Mouse (Mus musculus) forebrain, embryonic 11.5 days (tissue): ENCODE data around the gene Rag2. TPM values are rescaled to one million over a fixed set of nuclear protein-coding genes. Genes with fewer than 3 reads are reported as not detected.
A peak's percentile ranks its signal among the peaks of the same experiment; 100 is the strongest.

Experiments used
- ATAC-seq: fragments of 200-750 bp; cut with Nextera tagmentation; replicated peaks from 2 replicates; pipeline ENCODE4 v1.8.0; 2017; ENCODE audit warnings: moderate TSS enrichment; ENCODE audit not compliant: low FRiP score
- DNase-seq: peaks from one replicate; pipeline ENCODE4 v3.0.0-alpha.2; 2017; ENCODE audit warnings: low spot score
- H3K27ac ChIP-seq: fragments of 300-500 bp; sonication (generic); 2 replicates; pipeline ENCODE4 v1.5.1; 2014; ENCODE audit warnings: low read depth, low read length
- H3K27me3 ChIP-seq: fragments of 300-500 bp; sonication (generic); 2 replicates; pipeline ENCODE4 v1.6.1; 2014; ENCODE audit warnings: mild to moderate bottlenecking, low read length, mixed read lengths; ENCODE audit not compliant: control insufficient read depth, insufficient read depth
- H3K36me3 ChIP-seq: fragments of 300-500 bp; sonication (generic); 2 replicates; pipeline ENCODE4 v1.6.1; 2014; ENCODE audit warnings: mild to moderate bottlenecking, low read length, moderate library complexity, mixed read lengths; ENCODE audit not compliant: control insufficient read depth, insufficient read depth
- H3K4me1 ChIP-seq: fragments of 300-500 bp; sonication (generic); replicated peaks from 2 replicates; pipeline ENCODE4 v1.6.1; 2014; ENCODE audit warnings: low read length, mixed read lengths; ENCODE audit not compliant: control insufficient read depth, insufficient read depth
- H3K4me2 ChIP-seq: fragments of 300-500 bp; sonication (generic); 2 replicates; pipeline ENCODE4 v1.6.1; 2014; ENCODE audit warnings: low read depth, mild to moderate bottlenecking, low read length, moderate library complexity, mixed read lengths; ENCODE audit not compliant: severe bottlenecking
- H3K4me3 ChIP-seq: fragments of 300-500 bp; sonication (generic); 2 replicates; pipeline ENCODE4 v1.5.1; 2014; ENCODE audit warnings: low read depth, low read length
- H3K9ac ChIP-seq: fragments of 300-500 bp; sonication (generic); 2 replicates; pipeline ENCODE4 v1.6.1; 2014; ENCODE audit warnings: low read length
- H3K9me3 ChIP-seq: fragments of 300-500 bp; sonication (generic); 2 replicates; pipeline ENCODE4 v1.6.1; 2016; ENCODE audit warnings: low read length, mixed read lengths; ENCODE audit not compliant: control insufficient read depth
- WGBS: fragments of 180-500 bp; shearing (Covaris S2); extraction: QIAGEN DNeasy Blood & Tissue Kit; methylation state at CpG from one replicate; pipeline ENCODE4 v1.1.7; 2014; 5-methylcytosine and 5-hydroxymethylcytosine counted together
- polyA plus RNA-seq: library from polyadenylated mRNA; unstranded; fragments of >200 nt; fragmentation: Nextera tagmentation; extraction: Ambion mirVana; gene quantifications from 2 replicates; pipeline ENCODE4 v1.2.1, GENCODE M21; 2014

Rag2 gene
- polyA plus RNA-seq, 1 experiment from 2014 or later, result not detected

DNA sequence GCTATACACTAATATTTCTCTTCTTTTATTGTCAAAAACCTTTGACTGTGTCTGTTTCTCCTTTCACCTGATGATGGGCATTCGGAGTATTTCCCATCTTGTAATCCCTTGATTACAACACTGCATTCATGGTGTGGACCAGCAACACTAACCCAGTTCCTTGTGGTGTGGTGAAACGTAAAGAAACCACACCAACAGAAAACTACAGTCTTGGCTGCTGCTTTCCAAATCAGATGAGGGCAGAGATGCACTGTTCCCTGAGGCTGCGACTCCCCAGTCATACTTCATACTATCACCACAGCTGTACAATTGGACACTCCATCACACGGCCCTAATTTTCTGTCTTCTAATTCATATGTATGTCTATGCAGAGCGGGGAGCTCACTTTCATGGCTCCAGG, 29.8 kb upstream of the Rag2 start:
- no peaks in the 10 kb centered on the region for H3K9me3 ChIP-seq
- no peak overlapping the region for H3K27ac ChIP-seq
- DNase-seq (no peak), ATAC-seq (no peak)
- H3K4me3 ChIP-seq, result no peak overlapping the region
- H3K4me2 ChIP-seq, result no peak overlapping the region
- no peak overlapping the region for H3K9ac ChIP-seq
- 86% methylated on average over 5 of the region's 5 CpGs for WGBS
- no peaks in the 10 kb centered on the region for H3K27me3 ChIP-seq
- no peaks in the 10 kb centered on the region for H3K36me3 ChIP-seq
- peaks cover 17% of the 10 kb centered on the region; the same call in 1 of the 2 replicates for H3K4me1 ChIP-seq

DNA sequence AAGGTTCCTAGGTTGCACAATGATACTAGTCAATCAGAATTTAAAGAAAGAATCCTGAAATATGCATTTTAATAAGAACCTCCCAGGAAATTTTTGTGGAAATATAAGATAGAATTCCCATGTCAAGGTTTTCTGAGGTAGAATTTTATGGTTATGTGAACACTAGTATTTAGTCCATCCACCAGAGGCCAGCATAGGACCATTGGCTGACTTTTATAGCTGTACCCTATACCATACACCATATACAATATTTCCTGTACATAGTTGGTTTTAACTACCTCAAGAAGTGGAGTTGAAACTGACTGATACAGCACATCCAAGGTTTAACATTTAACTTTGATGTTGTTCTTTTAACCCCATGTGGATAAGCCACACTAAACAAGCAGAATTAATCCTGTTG, 27.3 kb upstream of the Rag2 start:
- H3K9ac ChIP-seq, result no peak overlapping the region
- H3K4me3 ChIP-seq, result no peak overlapping the region
- ATAC-seq, result no peak
- no peak for DNase-seq
- no peaks in the 10 kb centered on the region for H3K27me3 ChIP-seq
- H3K4me2 ChIP-seq, result no peak overlapping the region
- no peaks in the 10 kb centered on the region for H3K36me3 ChIP-seq
- H3K4me1 ChIP-seq, result peaks cover 11% of the 10 kb centered on the region; the same call in 1 of the 2 replicates
- H3K9me3 ChIP-seq, result no peaks in the 10 kb centered on the region
- H3K27ac ChIP-seq, result no peak overlapping the region

DNA sequence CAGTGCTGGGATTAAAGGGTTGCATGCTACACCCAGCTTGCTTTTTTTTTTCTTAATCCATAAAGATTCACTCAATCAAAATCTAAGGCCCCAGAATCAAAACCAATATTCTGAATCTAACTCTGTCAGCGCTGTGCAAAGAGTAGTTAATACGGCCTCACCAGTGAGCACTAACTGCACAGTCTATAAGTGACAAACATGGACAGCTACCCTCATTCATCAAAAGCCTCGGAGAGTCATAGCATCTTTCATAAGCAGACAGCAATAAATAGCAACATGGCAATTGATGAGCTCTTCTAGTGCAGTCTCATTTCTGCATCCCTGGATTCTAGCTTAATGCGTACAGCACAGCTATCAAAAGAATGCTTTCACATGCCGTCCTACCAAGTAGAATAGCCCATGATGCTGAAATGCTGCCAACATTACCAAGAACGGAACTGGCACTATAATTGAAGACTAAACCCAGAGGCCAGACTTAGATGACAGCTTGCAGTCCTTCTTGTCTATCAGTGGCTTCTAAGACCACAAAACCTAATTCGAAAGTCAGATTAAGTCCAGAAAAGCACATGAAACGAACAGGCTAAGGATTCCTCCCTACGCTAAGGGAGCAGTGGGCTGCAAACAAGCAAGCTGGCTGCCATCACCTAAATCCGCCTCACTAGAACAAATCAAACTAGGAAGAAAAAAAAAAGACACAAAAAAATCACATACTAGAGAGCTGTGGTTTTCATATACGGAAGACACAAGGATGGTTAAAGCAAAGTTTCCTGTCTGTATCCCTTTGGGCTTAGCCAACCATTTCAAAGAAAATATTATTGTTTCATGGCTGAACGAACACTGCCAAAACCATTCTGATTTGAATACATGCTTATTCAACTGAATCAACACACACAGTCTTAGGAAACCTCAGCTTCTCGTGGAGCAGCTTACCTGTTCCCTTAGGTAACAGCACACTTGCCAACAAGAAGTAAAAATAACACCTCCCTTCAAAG, 26.0 kb upstream of the Rag2 start:
- H3K27ac ChIP-seq, result no peak overlapping the region
- H3K9ac ChIP-seq, result no peak overlapping the region
- no peaks in the 10 kb centered on the region for H3K9me3 ChIP-seq
- H3K4me2 ChIP-seq, result no peak overlapping the region
- H3K27me3 ChIP-seq, result no peaks in the 10 kb centered on the region
- H3K36me3 ChIP-seq, result no peaks in the 10 kb centered on the region
- H3K4me3 ChIP-seq, result no peak overlapping the region
- peaks cover 2% of the 10 kb centered on the region; the same call in 1 of the 2 replicates for H3K4me1 ChIP-seq
- WGBS, result 70% methylated on average over 13 of the region's 13 CpGs
- ATAC-seq (no peak), DNase-seq (no peak)

DNA sequence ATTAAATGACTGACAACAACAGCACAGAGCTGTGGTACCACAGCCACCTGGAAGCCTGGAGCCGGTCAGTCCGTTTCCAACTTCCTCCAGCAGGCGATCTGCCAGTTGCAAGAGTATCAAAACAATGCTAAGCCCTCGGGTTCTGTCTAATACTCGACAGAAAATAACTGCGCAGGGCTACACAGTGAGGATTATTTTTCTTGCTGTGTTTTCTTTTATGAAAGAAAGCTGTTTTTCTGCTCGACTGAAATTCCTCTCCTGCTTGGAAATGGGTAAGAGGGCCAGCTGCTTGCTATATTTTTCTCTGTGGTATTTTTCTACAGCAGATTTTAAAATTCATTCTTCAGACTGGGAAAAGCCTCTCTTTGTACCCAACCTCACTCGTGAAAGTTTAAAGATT, 23.8 kb upstream of the Rag2 start:
- H3K36me3 ChIP-seq, result no peaks in the 10 kb centered on the region
- H3K4me1 ChIP-seq, result no peaks in the 10 kb centered on the region; the same call in 1 of the 2 replicates
- DNase-seq, result no peak
- H3K9me3 ChIP-seq, result no peaks in the 10 kb centered on the region
- ATAC-seq, result 0 out of 2 replicates have a peak, but pooled peaks have one; percentile 10
- H3K27ac ChIP-seq, result no peak overlapping the region
- no peak overlapping the region for H3K4me2 ChIP-seq
- H3K27me3 ChIP-seq, result no peaks in the 10 kb centered on the region
- no peak overlapping the region for H3K4me3 ChIP-seq
- H3K9ac ChIP-seq, result no peak overlapping the region
- 23% methylated on average over 8 of the region's 8 CpGs for WGBS

DNA sequence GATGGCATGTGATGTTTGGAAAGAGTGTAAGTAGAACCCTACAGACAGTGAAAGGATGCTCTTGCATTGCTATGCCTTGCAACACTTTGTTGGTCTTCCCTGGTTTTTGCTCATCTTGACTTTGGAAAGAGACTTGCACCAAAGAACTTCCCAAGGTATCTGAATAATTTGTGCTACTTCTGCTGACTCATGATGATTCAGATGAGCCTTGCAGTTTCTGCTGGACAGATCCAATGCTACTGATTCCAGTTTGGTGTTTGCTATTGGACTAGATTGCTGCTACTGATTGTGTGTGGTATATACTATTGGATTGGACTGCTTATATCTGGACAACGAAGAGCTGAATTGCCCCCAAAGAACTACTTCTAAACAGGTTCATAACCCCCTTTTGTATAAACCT, 21.4 kb upstream of the Rag2 start:
- ATAC-seq, result no peak
- 95% methylated on average over 1 of the region's 1 CpGs for WGBS
- DNase-seq, result no peak
- no peak overlapping the region for H3K4me3 ChIP-seq
- no peak overlapping the region for H3K9ac ChIP-seq
- H3K36me3 ChIP-seq, result no peaks in the 10 kb centered on the region
- no peaks in the 10 kb centered on the region for H3K9me3 ChIP-seq
- H3K4me1 ChIP-seq, result no peaks in the 10 kb centered on the region; the same call in 1 of the 2 replicates
- H3K4me2 ChIP-seq, result no peak overlapping the region
- H3K27me3 ChIP-seq, result no peaks in the 10 kb centered on the region
- H3K27ac ChIP-seq, result no peak overlapping the region

DNA sequence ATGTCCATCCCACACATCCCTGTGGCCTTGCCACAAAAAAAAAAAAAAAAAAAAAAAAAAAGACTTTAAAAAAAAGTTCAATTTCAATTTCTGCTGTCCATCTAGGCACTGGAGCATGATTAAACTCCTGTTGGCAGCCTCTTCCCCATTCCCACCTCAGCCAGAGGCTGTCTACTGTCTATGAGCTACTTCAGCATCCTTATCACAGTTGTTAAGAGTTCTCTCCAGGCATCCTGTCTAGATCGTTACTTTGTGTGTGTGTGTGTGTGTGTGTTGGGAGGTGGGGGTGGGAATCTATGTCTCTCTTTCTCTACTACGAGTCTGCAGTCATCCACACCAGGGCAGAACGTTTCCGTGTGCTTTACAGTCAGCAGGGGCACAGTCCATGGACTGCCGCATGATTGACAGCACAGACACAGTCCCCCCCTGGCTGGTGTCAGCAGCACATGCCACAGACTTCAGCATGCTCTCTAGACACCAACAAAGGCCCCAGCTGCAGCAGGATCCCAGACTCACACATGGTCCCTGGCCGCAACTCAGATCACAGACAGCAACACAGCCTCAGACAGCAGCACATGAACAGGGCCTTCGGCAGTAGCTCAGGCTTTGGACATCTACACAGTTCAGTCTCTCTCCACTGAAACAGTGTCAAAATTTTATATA, 16.2 kb upstream of the Rag2 start:
- Histone ChIP-seq H3K9ac (no peak overlapping the region), H3K4me3 (no peak overlapping the region), H3K36me3 (no peaks in the 10 kb centered on the region), H3K27me3 (no peaks in the 10 kb centered on the region), H3K4me2 (no peak overlapping the region), H3K9me3 (no peaks in the 10 kb centered on the region), H3K4me1 (0 out of 2 replicates have a peak, but pooled peaks cover 2% of the 10 kb centered on the region), H3K27ac (no peak overlapping the region)
- WGBS, result 71% methylated on average over 7 of the region's 7 CpGs
- peak; percentile 72 for ATAC-seq
- DNase-seq, result no peak

DNA sequence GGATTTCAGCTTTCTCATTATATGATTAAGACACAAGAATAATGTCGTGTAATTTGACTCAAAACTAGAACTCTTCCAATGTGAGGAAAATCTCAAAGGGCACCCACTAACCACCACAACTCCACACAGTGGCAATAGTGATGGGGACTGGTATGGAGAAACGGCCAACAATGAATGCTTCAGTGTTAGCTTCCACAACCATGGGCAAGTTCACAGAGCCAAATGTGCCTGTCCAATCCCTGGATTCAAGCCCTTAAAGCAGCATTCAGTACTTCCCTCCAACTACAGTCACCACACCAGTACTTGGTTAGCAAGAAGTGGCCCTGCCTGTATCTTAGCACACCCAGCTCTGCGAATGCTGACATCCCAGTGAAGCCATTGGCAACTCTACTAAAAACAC, 13.7 kb upstream of the Rag2 start:
- Histone ChIP-seq H3K4me1 (0 out of 2 replicates have a peak, but pooled peaks cover 2% of the 10 kb centered on the region), H3K9ac (no peak overlapping the region), H3K27me3 (no peaks in the 10 kb centered on the region), H3K4me2 (no peak overlapping the region), H3K36me3 (no peaks in the 10 kb centered on the region), H3K9me3 (no peaks in the 10 kb centered on the region), H3K4me3 (no peak overlapping the region), H3K27ac (no peak overlapping the region)
- ATAC-seq, result no peak
- DNase-seq, result no peak
- WGBS, result 96% methylated on average over 3 of the region's 3 CpGs

DNA sequence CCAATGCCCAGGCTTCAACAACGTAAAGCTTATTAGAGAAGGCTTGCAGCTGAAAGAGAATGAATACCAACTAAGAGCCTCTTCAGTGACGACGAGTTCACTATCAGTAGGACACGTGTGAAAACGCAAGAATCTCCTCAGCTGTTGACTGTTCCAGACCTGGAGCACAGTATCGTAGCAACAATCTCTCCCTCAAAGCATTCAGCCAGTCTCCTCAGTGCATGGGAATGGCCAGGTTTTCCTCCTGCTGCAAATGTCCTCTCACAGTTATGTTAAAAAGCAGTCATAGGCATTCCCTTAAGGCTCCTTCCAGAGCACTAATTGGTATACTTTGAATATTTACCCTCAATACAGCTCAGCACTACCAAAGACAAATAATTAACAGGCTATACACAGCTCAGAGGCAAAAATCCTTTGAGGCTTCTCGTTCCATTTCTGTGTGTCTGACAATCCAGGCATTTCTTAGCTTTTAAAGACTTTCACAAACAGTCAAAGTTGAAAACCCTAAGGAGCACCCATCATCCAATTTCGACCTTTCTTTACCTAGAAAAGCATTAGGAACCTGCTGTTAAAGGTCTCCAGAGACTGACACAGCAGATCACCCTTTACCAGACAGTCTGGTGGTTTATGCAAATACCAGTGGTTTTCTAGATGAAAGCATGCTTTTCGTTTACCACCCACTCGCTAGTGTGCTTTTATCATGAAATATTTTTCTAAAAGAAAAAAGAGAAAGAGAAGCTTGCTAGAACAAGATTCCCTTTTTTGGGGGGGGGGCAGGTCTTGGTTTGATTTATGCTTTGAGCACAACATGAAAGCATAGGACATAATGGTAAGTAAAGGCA, 8.8 kb upstream of the Rag2 start:
- WGBS, result 70% methylated on average over 10 of the region's 10 CpGs
- ATAC-seq (no peak), DNase-seq (no peak)

More for the DNA sequence above, 8.8 kb upstream of the Rag2 start:
- Histone ChIP-seq H3K27ac (no peak overlapping the region), H3K4me1 (no peaks in the 10 kb centered on the region), H3K4me3 (no peak overlapping the region), H3K9me3 (no peaks in the 10 kb centered on the region), H3K36me3 (no peaks in the 10 kb centered on the region), H3K9ac (no peak overlapping the region), H3K4me2 (no peak overlapping the region), H3K27me3 (no peaks in the 10 kb centered on the region)
